Mouse (Mus musculus) neural tube, embryonic 12.5 days (tissue): ENCODE results near the gene Msx3. TPM values are rescaled to one million over a fixed set of nuclear protein-coding genes. Genes with fewer than 3 reads are reported as not detected.

Experiments used
- ATAC-seq: fragments of 200-750 bp; cut with Nextera tagmentation; 2 replicates; pipeline ENCODE4 v1.8.0; 2017; ENCODE audit warnings: low read depth, mild to moderate bottlenecking, moderate TSS enrichment, moderate library complexity; ENCODE audit not compliant: low FRiP score
- H3K27ac ChIP-seq: fragments of 300-500 bp; sonication (generic); 2 replicates; pipeline ENCODE4 v1.5.1; 2016
- H3K27me3 ChIP-seq: fragments of 300-500 bp; sonication (generic); replicated peaks from 2 replicates; pipeline ENCODE4 v1.6.1; 2016; ENCODE audit warnings: mild to moderate bottlenecking
- H3K36me3 ChIP-seq: fragments of 300-500 bp; sonication (generic); 2 replicates; pipeline ENCODE4 v1.6.1; 2016; ENCODE audit warnings: mild to moderate bottlenecking
- H3K4me1 ChIP-seq: fragments of 300-500 bp; sonication (generic); 2 replicates; pipeline ENCODE4 v1.6.1; 2016
- H3K4me2 ChIP-seq: fragments of 300-500 bp; sonication (generic); replicated peaks from 2 replicates; pipeline ENCODE4 v1.6.1; 2016; ENCODE audit warnings: mild to moderate bottlenecking
- H3K4me3 ChIP-seq: fragments of 300-500 bp; sonication (generic); 2 replicates; pipeline ENCODE4 v1.5.1; 2016
- H3K9ac ChIP-seq: fragments of 300-500 bp; sonication (generic); 2 replicates; pipeline ENCODE4 v1.6.1; 2016; ENCODE audit warnings: mild to moderate bottlenecking
- H3K9me3 ChIP-seq: fragments of 300-500 bp; sonication (generic); 2 replicates; pipeline ENCODE4 v1.6.1; 2016; ENCODE audit warnings: mild to moderate bottlenecking
- WGBS: fragments of 180-500 bp; shearing (Covaris S2); methylation state at CpG from one replicate; pipeline ENCODE4 v1.1.7; 2016; 5-methylcytosine and 5-hydroxymethylcytosine counted together
- polyA plus RNA-seq: library from polyadenylated mRNA; unstranded; fragments of >200 nt; fragmentation: Nextera tagmentation; extraction: Ambion mirVana; gene quantifications from 2 replicates; pipeline ENCODE4 v1.2.1, GENCODE M21; 2016

Gene Msx3
- polyA plus RNA-seq, 1 experiment from 2014 or later = 95.9 TPM

DNA sequence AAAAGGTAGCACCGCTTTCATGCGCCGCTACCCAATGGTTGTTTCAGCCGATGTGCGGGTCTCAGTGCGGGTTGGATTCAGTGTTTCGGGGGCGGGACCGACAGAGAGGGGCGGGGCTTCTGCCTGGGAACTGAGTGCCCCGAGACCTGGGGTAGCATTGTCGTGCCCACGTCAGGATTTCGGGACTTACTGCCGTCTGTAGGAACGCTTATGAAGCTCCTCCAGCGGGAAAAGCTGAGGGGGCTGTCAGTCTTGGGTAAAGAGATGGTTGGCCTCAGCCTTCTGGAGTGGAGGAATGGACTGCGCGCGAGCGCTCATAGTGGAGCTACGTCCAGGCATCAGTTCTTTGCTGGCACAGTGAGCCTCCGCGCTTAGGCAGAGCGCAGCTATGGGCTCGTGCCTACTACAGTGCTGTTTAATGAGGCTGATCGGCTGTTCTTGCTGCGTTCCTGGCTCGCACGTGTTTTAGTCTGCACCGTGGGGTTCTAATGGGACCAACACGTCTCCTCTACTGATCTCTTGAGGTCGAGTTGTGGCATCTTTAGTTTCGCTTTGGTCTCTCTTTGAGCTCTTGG, 313 bp upstream of the Msx3 start:
- Histone ChIP-seq H3K4me2 (peak overlapping the region; percentile 68), H3K9ac (peak overlapping the region; percentile 61), H3K27ac (peak overlapping the region; percentile 42; the same call in 1 of the 2 replicates), H3K4me1 (peaks cover 33% of the 10 kb centered on the region), H3K9me3 (no peaks in the 10 kb centered on the region), H3K4me3 (peak overlapping the region; percentile 56), H3K27me3 (peaks cover 53% of the 10 kb centered on the region), H3K36me3 (no peaks in the 10 kb centered on the region)
- under 1% methylated on average over 34 of the region's 34 CpGs for WGBS
- peak; percentile 87 for ATAC-seq

DNA sequence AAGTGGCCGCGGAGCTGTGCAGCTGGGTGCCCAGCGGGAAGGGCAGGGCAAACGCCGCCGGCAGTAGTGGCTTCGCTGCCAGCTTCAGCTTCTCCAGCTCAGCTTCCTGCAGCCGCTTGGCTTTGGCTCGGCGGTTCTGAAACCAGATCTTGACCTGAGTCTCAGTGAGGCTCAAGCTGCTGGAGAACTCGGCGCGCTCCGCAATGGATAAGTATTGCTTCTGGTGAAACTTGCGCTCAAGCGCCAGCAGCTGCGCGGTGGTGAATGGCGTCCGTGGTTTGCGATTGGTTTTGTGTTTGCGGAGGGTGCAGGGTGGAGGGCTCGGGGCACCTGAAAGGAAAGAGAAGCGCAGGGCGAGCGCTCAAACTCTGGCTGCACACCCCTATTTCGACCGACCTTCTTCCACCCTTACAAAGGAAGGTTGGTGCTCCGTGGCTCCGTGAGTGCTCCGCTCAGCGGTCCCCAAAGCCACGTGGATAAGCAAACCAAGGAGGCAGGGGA, 1.0 kb downstream of the Msx3 start:
- Histone ChIP-seq H3K9ac (peak overlapping the region; percentile 61), H3K27me3 (peaks cover 53% of the 10 kb centered on the region), H3K9me3 (no peaks in the 10 kb centered on the region), H3K4me2 (peak overlapping the region; percentile 68), H3K36me3 (no peaks in the 10 kb centered on the region), H3K27ac (peak overlapping the region; percentile 11; the same call in 1 of the 2 replicates), H3K4me3 (peak overlapping the region; percentile 56), H3K4me1 (peaks cover 33% of the 10 kb centered on the region)
- under 1% methylated on average over 33 of the region's 33 CpGs for WGBS
- no peak for ATAC-seq

DNA sequence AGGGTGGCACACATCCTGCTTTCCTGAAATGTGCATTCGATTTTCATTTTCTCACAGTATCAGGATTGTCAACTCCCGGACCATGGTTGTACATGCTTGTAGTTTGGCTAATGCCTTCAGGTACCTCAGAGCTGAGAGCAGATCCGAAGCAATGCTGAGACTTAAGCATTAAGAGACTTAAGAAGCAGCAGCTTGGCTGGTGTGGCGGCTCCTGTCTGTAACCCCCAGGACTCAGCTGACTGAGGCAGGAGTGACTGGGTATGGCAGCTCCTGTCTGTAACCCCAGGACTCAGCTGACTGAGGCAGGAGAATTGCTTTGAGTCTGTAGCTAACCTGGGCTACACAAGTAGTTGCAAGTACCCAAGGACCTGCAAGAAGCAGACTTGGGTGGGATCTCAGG, 3.3 kb downstream of the Msx3 start:
- Histone ChIP-seq H3K4me2 (peak overlapping the region; percentile 68; the same call in 1 of the 2 replicates), H3K9me3 (no peaks in the 10 kb centered on the region), H3K4me3 (no peak overlapping the region), H3K4me1 (peaks cover 27% of the 10 kb centered on the region), H3K27ac (no peak overlapping the region), H3K36me3 (peaks cover 5% of the 10 kb centered on the region), H3K9ac (no peak overlapping the region), H3K27me3 (peaks cover 44% of the 10 kb centered on the region)
- WGBS = 87% methylated on average over 4 of the region's 4 CpGs
- ATAC-seq = no peak

DNA sequence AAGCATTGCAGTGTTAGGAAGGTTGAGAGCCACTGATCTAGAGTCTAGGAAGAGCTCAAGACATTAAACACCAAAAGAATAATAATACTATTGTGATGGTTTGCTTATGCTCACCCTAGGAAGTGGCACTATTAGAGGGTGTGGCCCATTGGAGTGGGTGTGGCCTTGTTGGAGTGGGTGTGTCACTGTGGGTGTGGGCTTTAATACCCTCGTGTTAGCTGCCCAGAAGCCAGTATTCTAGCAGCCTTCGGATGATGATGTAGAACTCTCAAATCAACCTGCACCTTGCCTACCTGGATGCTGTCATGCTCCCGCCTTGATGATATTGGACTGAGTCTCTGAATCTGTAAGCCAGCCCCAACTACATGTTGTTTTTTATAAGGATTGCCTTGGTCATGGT, 6.2 kb downstream of the Msx3 start:
- Histone ChIP-seq H3K4me1 (peaks cover 9% of the 10 kb centered on the region; the same call in 1 of the 2 replicates), H3K9ac (no peak overlapping the region), H3K9me3 (no peaks in the 10 kb centered on the region), H3K27me3 (peaks cover 17% of the 10 kb centered on the region), H3K36me3 (peaks cover 18% of the 10 kb centered on the region), H3K27ac (no peak overlapping the region), H3K4me2 (no peak overlapping the region), H3K4me3 (no peak overlapping the region)
- WGBS = 64% methylated on average over 3 of the region's 3 CpGs
- ATAC-seq = no peak

DNA sequence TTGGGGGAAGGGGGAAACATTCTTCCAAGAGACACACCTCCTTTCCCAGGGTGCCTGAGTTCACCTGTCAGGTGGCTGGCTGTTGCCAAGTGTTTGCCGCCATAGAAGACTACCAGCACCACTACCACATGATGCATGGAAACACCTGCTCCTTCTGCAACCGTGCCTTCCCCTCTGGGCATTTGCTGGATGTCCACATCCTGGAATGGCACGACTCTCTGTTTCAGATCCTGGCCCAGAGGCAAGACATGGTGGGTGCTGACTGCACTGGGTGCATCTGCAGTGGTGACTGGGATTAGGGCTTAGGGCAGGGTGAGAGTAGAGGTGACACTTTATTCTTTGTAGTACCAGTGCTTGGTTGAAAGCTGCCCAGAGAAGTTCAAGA, 11.7 kb downstream of the Msx3 start:
- H3K4me3 ChIP-seq = peak overlapping the region; percentile 81
- H3K27ac ChIP-seq = no peak overlapping the region
- H3K36me3 ChIP-seq = peaks cover 31% of the 10 kb centered on the region
- H3K27me3 ChIP-seq = no peaks in the 10 kb centered on the region
- WGBS = 53% methylated on average over 3 of the region's 3 CpGs
- 0 out of 2 replicates have a peak, but pooled peaks have one; percentile 2 for ATAC-seq
- H3K9me3 ChIP-seq = no peaks in the 10 kb centered on the region
- peak overlapping the region; percentile 83; the same call in 1 of the 2 replicates for H3K9ac ChIP-seq
- H3K4me1 ChIP-seq = peaks cover 22% of the 10 kb centered on the region
- H3K4me2 ChIP-seq = peak overlapping the region; percentile 70

DNA sequence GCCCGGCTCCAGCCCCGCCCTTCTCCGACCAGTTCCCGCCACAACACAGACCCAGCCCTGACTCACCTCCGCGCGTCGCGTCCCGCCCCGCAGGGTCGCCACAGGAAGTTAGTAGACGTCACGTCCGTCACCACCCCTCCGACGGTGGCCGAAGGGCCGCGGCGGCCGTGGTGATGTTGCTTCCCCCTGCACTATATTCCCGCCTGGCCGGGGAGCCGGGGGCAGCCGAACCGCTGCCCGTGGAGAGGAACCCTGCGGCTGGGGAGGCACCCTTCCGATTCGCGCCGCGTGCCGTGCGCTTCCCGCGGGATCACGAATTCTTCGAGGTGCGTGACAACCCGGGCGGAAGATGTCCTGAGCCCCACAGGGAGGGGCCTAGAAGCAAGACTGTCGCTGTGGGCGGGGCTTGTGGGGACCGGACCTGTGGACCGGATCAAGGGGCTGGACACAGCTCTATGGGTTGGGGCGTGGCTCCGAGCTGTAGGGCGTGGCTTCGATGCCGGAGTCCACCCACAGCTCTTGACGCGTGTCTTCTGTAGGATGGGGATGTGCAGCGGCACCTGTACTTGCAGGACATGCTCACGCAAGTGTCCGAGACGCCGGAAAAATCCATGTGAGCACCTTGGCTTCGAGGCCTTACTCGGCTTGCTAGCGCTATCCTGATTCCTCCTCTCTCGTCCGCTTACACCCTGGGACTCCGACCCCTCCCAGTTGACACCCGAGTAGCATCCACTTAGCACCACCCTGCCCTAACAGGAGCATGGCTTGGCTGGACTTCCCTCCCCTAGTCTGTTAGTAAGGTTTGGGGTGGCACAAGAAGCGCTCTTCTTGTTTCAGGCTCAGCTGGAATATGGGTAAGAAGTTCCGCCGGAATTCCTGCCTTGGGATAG, 12.4 kb downstream of the Msx3 start, which contains the start of the genes Zfp511 and Tubgcp2:
TSS of gene Zfp511 (plus strand) at position 111 of the 890 bp plus-strand sequence.
TSS of gene Tubgcp2 (minus strand) at position 389 of the 890 bp plus-strand sequence.
- peak; percentile 98 for ATAC-seq
- WGBS = 1% methylated on average over 69 of the region's 69 CpGs
- peaks cover 22% of the 10 kb centered on the region for H3K4me1 ChIP-seq
- H3K27ac ChIP-seq = peak within 1 kb of the TSS; percentile 66; the same call in 1 of the 2 replicates
- H3K36me3 ChIP-seq = peaks cover 36% of the 10 kb centered on the region
- H3K9ac ChIP-seq = peak within 1 kb of the TSS; percentile 83
- H3K4me2 ChIP-seq = peak within 1 kb of the TSS; percentile 70
- no peaks in the 10 kb centered on the region for H3K9me3 ChIP-seq
- no peaks in the 10 kb centered on the region for H3K27me3 ChIP-seq
- H3K4me3 ChIP-seq = peak within 1 kb of the TSS; percentile 81

DNA sequence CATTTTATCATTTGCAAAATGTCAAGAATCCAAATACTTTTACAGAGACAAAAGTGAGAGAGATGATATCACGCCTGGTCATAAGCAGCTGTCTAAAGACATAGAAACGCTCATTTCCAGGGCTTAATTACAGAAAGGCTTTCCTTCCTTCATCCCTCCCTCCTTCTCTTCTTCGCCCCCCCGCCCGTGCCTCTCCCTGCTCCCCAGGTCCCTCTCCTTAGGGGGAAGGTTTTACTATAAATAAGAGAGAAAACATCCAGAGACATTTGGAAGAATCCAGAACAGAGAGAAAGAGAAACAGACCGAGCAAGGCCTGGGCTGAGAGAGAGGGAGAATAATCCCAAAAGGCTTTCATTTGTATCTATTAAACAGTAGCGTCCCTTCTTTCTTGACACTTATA, 13.4 kb downstream of the Msx3 start:
- Histone ChIP-seq H3K4me2 (peak overlapping the region; percentile 70), H3K9ac (peak overlapping the region; percentile 83), H3K27me3 (no peaks in the 10 kb centered on the region), H3K4me3 (peak overlapping the region; percentile 81), H3K27ac (no peak overlapping the region), H3K36me3 (peaks cover 40% of the 10 kb centered on the region), H3K4me1 (peaks cover 22% of the 10 kb centered on the region), H3K9me3 (no peaks in the 10 kb centered on the region)
- WGBS = 19% methylated on average over 7 of the region's 7 CpGs
- ATAC-seq = no peak

DNA sequence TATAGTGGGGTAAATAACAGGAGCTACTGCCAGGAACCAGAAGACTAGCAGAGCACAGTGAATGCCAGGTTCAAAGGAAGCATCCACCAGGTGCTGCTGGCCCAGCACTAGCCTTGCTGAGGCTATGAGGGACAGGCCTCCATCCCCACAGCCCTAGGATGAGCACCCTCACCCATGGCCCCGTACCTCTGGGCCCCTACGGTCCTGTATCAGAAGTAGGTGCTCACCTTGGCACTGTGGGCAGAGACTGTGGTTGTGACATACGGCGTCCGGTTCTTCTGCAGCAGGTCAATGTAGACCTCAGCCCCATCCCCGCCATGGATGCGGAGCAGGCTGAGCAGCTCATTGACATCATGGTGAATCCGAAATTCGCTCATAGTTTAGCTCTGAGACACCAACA, 15.5 kb downstream of the Msx3 start:
- no peak overlapping the region for H3K4me3 ChIP-seq
- WGBS = 96% methylated on average over 9 of the region's 9 CpGs
- peaks cover 22% of the 10 kb centered on the region for H3K4me1 ChIP-seq
- H3K36me3 ChIP-seq = peaks cover 48% of the 10 kb centered on the region
- no peak overlapping the region for H3K9ac ChIP-seq
- no peaks in the 10 kb centered on the region for H3K27me3 ChIP-seq
- no peaks in the 10 kb centered on the region for H3K9me3 ChIP-seq
- no peak overlapping the region for H3K4me2 ChIP-seq
- no peak for ATAC-seq
- H3K27ac ChIP-seq = no peak overlapping the region

DNA sequence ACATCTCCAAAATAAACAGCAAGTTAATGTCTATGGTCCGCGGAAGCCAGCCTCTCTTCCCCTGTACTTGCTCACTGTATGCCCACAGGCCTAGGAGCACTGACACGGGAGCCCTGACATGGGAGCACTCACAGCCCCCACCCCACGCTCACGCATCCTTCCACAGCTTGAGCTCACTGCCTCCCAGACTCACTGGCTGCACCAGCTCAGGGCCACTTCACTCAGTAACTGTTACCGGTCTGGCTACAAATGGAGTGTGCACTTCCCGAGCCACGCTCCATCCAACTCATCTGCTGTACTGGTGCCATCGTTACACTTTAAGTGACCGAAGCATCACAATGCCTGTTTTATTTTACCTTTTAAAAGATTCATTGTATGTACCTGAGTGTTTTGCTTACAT, 16.5 kb downstream of the Msx3 start:
- no peak overlapping the region for H3K4me2 ChIP-seq
- H3K4me3 ChIP-seq = no peak overlapping the region
- ATAC-seq = no peak
- no peaks in the 10 kb centered on the region for H3K27me3 ChIP-seq
- no peak overlapping the region for H3K9ac ChIP-seq
- peaks cover 53% of the 10 kb centered on the region for H3K36me3 ChIP-seq
- no peaks in the 10 kb centered on the region for H3K9me3 ChIP-seq
- no peak overlapping the region for H3K27ac ChIP-seq
- peaks cover 19% of the 10 kb centered on the region for H3K4me1 ChIP-seq
- WGBS = 96% methylated on average over 10 of the region's 10 CpGs

DNA sequence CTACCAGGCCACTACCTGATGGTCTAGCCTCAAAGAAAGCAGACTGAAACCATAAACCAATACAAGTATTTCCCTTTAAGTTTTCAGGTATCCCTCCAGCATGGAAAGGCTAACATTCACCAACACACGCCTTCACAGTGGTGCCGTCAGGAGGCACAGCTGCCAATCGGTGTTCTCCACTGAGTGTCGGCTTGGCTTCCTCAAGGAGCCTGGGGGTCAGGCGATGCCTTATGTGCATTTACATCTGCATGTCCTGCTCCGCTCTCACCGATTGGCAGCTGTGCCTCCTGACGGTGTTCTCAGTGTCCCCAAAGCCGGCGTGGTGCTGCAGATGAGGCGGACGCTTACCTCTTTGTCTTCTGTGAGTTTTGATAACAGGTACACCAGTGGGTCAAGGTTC, 17.1 kb downstream of the Msx3 start:
- no peak overlapping the region for H3K9ac ChIP-seq
- no peaks in the 10 kb centered on the region for H3K9me3 ChIP-seq
- no peak for ATAC-seq
- no peak overlapping the region for H3K4me3 ChIP-seq
- no peak overlapping the region for H3K27ac ChIP-seq
- 97% methylated on average over 12 of the region's 12 CpGs for WGBS
- H3K4me2 ChIP-seq = no peak overlapping the region
- peaks cover 13% of the 10 kb centered on the region for H3K4me1 ChIP-seq
- H3K36me3 ChIP-seq = peaks cover 53% of the 10 kb centered on the region
- H3K27me3 ChIP-seq = no peaks in the 10 kb centered on the region

DNA sequence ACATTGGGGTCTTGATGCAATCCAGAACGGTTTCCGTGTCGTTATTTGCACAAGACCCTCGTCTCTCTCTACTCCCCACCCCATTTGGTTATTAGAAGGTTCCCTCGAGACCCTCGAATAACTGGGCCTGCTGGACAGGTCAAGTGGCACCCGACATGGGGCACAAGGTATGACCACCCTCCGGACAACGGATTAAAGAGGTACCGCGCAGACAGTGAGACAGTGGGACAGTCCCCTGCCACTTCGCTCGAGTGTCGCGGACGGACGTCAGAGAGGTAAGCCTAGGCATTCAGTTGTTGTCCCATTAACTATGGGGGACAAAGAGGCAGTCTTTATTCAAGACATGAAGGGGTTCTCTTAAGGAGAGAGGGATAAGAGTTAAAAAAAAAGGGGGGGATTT, 37.6 kb downstream of the Msx3 start:
- H3K27ac ChIP-seq = no peak overlapping the region
- H3K4me1 ChIP-seq = no peaks in the 10 kb centered on the region
- H3K9me3 ChIP-seq = no peaks in the 10 kb centered on the region
- H3K36me3 ChIP-seq = peaks cover 34% of the 10 kb centered on the region
- H3K4me3 ChIP-seq = no peak overlapping the region
- no peak overlapping the region for H3K9ac ChIP-seq
- no peak overlapping the region for H3K4me2 ChIP-seq
- H3K27me3 ChIP-seq = no peaks in the 10 kb centered on the region
- no peak for ATAC-seq
- 97% methylated on average over 17 of the region's 17 CpGs for WGBS

DNA sequence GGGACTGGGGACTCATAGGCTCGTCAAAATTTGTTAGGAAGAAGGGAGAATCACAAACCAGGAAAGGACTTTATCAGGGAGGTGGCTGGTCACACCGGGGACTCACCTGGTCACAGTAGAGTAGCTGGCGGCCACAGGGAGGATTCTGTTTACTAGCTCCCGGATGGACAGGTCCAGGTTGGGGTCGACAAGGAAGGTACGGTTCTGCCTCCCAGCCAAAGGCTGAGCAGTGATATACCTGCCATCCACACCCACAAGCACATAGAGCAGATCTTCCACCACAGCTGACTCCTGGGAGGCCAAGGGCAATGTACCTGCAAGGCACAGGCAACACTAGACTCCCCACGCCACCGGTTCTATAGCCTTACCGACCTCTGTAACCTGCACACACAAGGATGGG, 41.1 kb downstream of the Msx3 start:
- no peak for ATAC-seq
- Histone ChIP-seq H3K9ac (no peak overlapping the region), H3K4me2 (no peak overlapping the region), H3K27ac (no peak overlapping the region), H3K27me3 (no peaks in the 10 kb centered on the region), H3K36me3 (peaks cover 54% of the 10 kb centered on the region), H3K9me3 (no peaks in the 10 kb centered on the region), H3K4me3 (no peak overlapping the region), H3K4me1 (no peaks in the 10 kb centered on the region)
- WGBS = 95% methylated on average over 9 of the region's 9 CpGs
